8 mouse cellular contexts compared by ENCODE assay signal in genomic region chr15:100615825-100616220, GRCm38 (mm10). TPM values are rescaled to one million over a fixed set of nuclear protein-coding genes. Genes with fewer than 3 reads are reported as not detected.
DNase-seq lines count a peak whose midpoint lies in the region; ATAC-seq lines count a peak whose summit lies in the region.

No protein-coding gene starts in this region.

- DNase-seq in adrenal gland, adult 18-20 months (ENCODE audit: low spot score in 2 of 2): peak; percentile 85 to 86
- DNase-seq in embryo, embryonic 10 days (ENCODE audit: low spot score): peak; percentile 93
- DNase-seq in gastrocnemius, postnatal 10 days: peak; percentile 97
- DNase-seq in induced T-regulatory cell, adult 2 months (ENCODE audit: low read depth): peak; percentile 94
- DNase-seq in left cerebral cortex, postnatal 14 days (ENCODE audit: low spot score in 2 of 2): peak; percentile 91 to 92
- DNase-seq in right cerebral cortex, postnatal 25 days: peak; percentile 83
- peak; percentile 80 to 88 for DNase-seq in urinary bladder, postnatal 36 days (ENCODE audit: low spot score in 2 of 2)

- peak; percentile 64 for ATAC-seq in megakaryocyte-erythroid progenitor cell, adult 5-6 weeks (replicated peaks; ENCODE audit: low FRiP score, low TSS enrichment, poor library complexity, severe bottlenecking)

- intact Hi-C loops in left cerebral cortex, postnatal 14 days (cut with DNase I): loop anchor here (5.0 kb wide), 1 partner anchor 64 kb away; the partner anchor contains the start of gene Tfcp2

RNA-seq across cellular contexts. Expression of gene Dazap2, which starts 0.7 kb away (rescaled TPM):
- total RNA-seq in adrenal gland, adult 18-20 months (2021): 100 to 1,000 TPM; 169 to 241 TPM
- total RNA-seq in gastrocnemius, postnatal 10 days (2021): 10 to 100 TPM; 64.8 to 67.8 TPM
- 10 to 100 TPM; 97.6 to 98.1 TPM for total RNA-seq in left cerebral cortex, postnatal 14 days (2021)
- 208 and 229 TPM in 2 replicates for total RNA-seq in megakaryocyte-erythroid progenitor cell, adult 5-6 weeks (2014; fragmentation: Nextera tagmentation)
- 148 and 159 TPM in 2 replicates for total RNA-seq in megakaryocyte-erythroid progenitor cell, adult 5-6 weeks (2017)

RNA-seq across cellular contexts. Expression of gene Pou6f1, which starts 16.0 kb away (rescaled TPM):
- total RNA-seq in adrenal gland, adult 18-20 months (2021): 10 to 100 TPM; 13.1 to 16.4 TPM
- total RNA-seq in gastrocnemius, postnatal 10 days (2021): 10 to 100 TPM; 11.1 to 13.2 TPM
- 100 to 1,000 TPM; 123 to 125 TPM for total RNA-seq in left cerebral cortex, postnatal 14 days (2021)
- 0.96 and 1.2 TPM in 2 replicates for total RNA-seq in megakaryocyte-erythroid progenitor cell, adult 5-6 weeks (2014; fragmentation: Nextera tagmentation)
- total RNA-seq in megakaryocyte-erythroid progenitor cell, adult 5-6 weeks (2017): not detected in 2 replicates

RNA-seq across cellular contexts. Expression of gene Smagp, which starts 20.9 kb away (rescaled TPM):
- 10 to 100 TPM; 41.3 to 51.6 TPM for total RNA-seq in adrenal gland, adult 18-20 months (2021)
- 1 to 10 TPM; 6.5 to 8.6 TPM for total RNA-seq in gastrocnemius, postnatal 10 days (2021)
- total RNA-seq in left cerebral cortex, postnatal 14 days (2021): 1 to 10 TPM; 2.2 to 2.3 TPM
- 3.3 and 4.4 TPM in 2 replicates for total RNA-seq in megakaryocyte-erythroid progenitor cell, adult 5-6 weeks (2014; fragmentation: Nextera tagmentation)
- total RNA-seq in megakaryocyte-erythroid progenitor cell, adult 5-6 weeks (2017): 4.8 TPM in 1 of 2 replicates, not detected in the other

RNA-seq across cellular contexts. Expression of gene Bin2, which starts 53.5 kb away (rescaled TPM):
- total RNA-seq in adrenal gland, adult 18-20 months (2021): 1 to 10 TPM; 1.8 to 4.3 TPM
- total RNA-seq in gastrocnemius, postnatal 10 days (2021): 1 to 10 TPM in 1 of 2 experiments, under 1 TPM in 1; 0.59 to 2.0 TPM
- total RNA-seq in left cerebral cortex, postnatal 14 days (2021): 1 to 10 TPM; 5.6 to 6.2 TPM
- 33.2 and 37.0 TPM in 2 replicates for total RNA-seq in megakaryocyte-erythroid progenitor cell, adult 5-6 weeks (2014; fragmentation: Nextera tagmentation)
- total RNA-seq in megakaryocyte-erythroid progenitor cell, adult 5-6 weeks (2017): 57.3 and 57.4 TPM in 2 replicates

Comparison
In these comparisons a context has a peak if more than half of its experiments do, and no peak if none do; other contexts are left out.
1. Peak in every context shown above with its lines: DNase-seq and ATAC-seq.
2. RNA of gene Pou6f1, which starts 16.0 kb away (total RNA-seq): 123 to 125 TPM in left cerebral cortex, postnatal 14 days; 13.1 to 16.4 TPM in adrenal gland, adult 18-20 months, 11.1 to 13.2 TPM in gastrocnemius, postnatal 10 days and 0.96 to 1.2 TPM in megakaryocyte-erythroid progenitor cell, adult 5-6 weeks; every median in the first group is over 4 times any median in the second.
3. RNA of gene Smagp, which starts 20.9 kb away (total RNA-seq): 41.3 to 51.6 TPM in adrenal gland, adult 18-20 months; 6.5 to 8.6 TPM in gastrocnemius, postnatal 10 days, 3.3 to 4.8 TPM in megakaryocyte-erythroid progenitor cell, adult 5-6 weeks and 2.2 to 2.3 TPM in left cerebral cortex, postnatal 14 days; every median in the first group is over 4 times any median in the second.